Mouse (Mus musculus): Measurements from ENCODE around the gene Bicra. TPM values are rescaled to one million over a fixed set of nuclear protein-coding genes. Genes with fewer than 3 reads are reported as not detected.

Bicra gene
- 10 to 100 TPM; 11.4 to 17.3 TPM for total RNA-seq (2021)

DNA sequence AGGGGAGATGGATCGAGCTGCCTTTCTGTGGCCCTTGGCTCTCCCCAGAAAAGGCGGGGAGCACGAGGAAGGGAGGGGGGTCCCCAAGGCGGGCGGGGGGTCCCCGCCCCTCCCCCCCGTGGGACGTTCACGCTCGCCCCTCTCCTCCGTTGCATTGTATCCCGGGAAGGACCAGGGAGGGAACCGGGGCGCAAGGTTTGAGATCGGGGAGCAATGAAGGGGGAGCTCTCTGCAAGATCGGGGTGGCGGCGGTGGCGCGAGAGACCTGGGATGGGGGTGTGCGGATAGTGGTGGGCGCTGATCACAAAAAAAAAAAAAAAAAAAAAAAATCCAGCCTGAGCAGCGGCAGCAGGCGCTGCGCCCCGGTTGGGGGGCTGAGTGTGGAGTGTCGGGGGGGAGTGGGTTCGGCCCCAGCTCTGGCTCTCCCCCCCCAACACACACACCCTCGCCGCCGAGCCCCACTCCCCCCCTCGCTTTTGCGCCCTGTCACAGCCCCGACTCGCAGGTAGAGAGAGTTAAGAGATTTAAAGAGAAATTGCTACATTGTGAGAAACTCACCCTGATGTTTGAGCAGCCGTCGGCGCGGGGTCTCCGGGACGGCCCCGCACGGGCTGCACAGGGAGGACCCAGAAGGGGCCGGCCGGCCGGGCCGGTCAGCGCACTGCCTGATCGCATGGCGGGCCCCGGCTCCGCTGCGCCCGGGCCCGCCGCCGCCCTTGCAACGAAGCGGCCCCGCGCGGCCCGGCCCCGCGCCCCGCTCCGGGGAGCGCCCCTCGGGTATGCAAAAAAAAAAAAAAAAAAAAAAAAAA is at the start of gene Bicra:
Gene Bicra (minus strand): TSS at position 584 of the 809 bp plus-strand sequence.
- intact Hi-C loops (cut with DNase I) = loop anchor here (5.0 kb wide), 1 partner anchor 45 kb away; no protein-coding TSS in a partner anchor

GRCm38 (mm10) chr7:16094592-16094991 is 46.9 kb upstream of the Bicra start:
- intact Hi-C loops (cut with DNase I) = no loop called here
- no peak for DNase-seq (ENCODE audit: low spot score in 2 of 2)

More for the DNA sequence above, at the start of gene Bicra:
- peak; percentile 74 to 82 for DNase-seq (ENCODE audit: low spot score in 2 of 2)

DNA sequence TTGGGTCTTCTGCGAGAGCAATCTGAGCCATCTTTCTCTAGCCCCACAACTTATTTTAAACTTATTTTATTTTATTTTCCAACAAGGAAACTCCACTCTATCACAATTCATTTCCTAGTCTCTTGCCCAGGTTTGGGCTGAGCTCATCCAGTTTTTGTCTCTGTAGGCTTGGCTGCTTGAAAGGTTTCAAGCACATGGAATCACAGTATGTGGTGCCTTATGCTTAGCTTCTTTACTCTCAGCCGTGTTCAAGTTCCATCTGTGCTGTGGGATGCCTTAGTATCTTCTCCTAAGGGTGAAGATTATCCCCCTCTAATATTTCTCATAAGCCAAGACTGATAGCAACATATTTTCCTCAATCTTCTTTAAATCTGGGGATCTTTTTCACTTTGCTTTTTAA is 39.9 kb upstream of the Bicra start:
- no peak for DNase-seq (ENCODE audit: low spot score in 2 of 2)
- intact Hi-C loops (cut with DNase I) = no loop called here

GRCm38 (mm10) chr7:16083361-16083760 is 35.6 kb upstream of the Bicra start:
- DNase-seq (ENCODE audit: low spot score in 2 of 2) = no peak
- intact Hi-C loops (cut with DNase I) = no loop called here

DNA sequence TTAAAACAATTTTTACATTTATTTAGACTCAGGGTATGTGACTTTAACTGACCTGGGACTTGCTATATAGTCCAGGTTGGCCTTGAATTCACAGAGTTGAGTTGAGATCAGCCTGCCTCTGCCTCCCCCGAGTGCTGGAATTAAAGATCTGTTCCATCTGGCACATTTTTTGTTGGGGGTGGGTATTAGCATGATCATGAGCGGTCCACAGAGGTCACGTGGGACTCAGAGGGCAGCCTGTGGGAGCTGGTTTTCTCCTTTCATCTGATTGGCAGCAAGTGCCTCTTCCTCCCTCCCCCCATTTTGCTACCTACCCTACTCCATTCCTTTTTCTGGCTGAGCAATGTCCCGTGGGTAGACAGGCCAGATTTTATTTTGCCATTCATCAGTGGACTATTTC is 32.9 kb upstream of the Bicra start:
- DNase-seq (ENCODE audit: low spot score in 2 of 2) = no peak
- intact Hi-C loops (cut with DNase I) = no loop called here

DNA sequence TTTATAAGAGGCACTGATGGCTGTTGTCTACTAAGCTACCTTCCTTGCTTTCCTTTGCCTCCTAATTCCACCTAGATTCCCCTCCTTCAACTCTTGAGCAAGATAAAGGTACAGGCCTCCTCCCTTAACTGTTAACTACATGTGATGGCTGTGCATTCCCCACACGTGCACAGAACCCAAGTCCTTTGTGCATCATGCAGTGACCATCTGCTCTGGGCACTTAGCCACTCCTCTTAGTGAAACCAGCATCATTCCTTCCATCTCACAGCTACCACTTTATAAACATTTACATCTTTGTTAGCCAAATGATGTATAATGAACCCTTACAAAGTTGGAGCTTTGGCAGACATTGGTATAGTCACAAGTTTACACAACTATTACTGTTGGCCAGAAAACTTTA is 32.2 kb upstream of the Bicra start:
- DNase-seq (ENCODE audit: low spot score in 2 of 2) = no peak
- intact Hi-C loops (cut with DNase I) = no loop called here

DNA sequence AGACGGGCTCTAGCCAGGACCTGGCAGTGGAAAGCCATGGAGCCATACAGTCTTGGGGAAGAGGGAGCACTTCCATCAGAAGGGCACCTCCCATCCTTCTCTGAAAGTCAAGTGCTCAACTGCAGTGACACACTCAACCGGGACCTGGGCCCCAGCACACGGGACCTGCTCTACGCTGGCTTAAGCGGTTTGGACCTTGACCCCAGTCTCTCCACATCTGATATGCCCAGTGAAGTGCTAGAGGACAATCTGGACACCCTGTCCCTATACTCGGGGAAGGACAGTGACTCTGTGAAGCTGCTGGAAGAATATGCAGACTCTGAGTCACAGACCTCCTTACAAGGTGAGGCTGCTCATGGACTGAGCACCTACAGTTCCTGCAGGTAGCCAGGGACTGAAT is 24.2 kb upstream of the Bicra start:
- no peak for DNase-seq (ENCODE audit: low spot score in 2 of 2)
- intact Hi-C loops (cut with DNase I) = no loop called here

- DNase-seq (ENCODE audit: low spot score in 2 of 2) = no peak
- intact Hi-C loops (cut with DNase I) = no loop called here
These were observed 23.1 kb upstream of the Bicra start for GRCm38 (mm10) chr7:16070846-16071245.

DNA sequence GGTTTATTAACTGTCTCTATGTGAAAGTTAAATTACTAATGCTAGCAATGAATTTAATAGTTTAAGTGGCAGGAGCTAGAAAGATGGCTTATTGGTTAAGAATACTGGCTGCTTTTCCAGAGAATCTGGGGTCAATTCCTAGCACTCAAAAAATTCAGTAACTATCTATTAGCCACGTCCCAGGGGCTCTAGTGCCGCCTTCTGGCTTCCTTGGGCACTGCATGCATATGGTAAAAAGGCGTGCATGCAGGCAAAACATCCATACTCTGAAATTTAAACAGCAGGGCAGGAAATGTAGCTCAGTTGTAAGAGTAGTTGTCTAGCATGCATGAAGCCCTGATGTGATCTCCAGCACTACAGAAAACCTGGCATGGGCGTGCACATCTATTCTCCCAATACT is 15.8 kb upstream of the Bicra start:
- no peak for DNase-seq (ENCODE audit: low spot score in 2 of 2)
- intact Hi-C loops (cut with DNase I) = no loop called here

DNA sequence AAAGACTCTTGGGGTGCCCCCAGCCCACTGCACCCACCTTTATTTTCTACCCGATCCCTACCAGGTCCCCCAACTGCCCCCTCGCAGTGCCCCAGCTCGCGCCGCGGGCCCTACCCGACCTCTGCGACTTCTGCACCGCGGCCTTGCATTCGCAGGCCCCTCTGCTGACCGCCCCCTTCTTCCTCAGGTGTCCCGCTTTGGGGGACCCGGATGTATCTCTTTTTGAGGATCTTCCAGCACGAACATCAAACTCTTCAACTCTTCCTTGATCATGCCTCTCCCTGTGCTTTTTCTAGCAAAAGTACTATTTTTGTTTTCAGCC is 14.3 kb upstream of the Bicra start:
- intact Hi-C loops (cut with DNase I) = no loop called here
- no peak for DNase-seq (ENCODE audit: low spot score in 2 of 2)

- DNase-seq (ENCODE audit: low spot score in 2 of 2) = no peak
- intact Hi-C loops (cut with DNase I) = no loop called here
These were observed 13.7 kb upstream of the Bicra start, which contains the start of gene Zfp541 for GRCm38 (mm10) chr7:16061219-16062098. TSS of gene Zfp541 (plus strand) at chr7:16061814.

GRCm38 (mm10) chr7:16057136-16057534 is 9.4 kb upstream of the Bicra start:
- intact Hi-C loops (cut with DNase I) = no loop called here
- no peak for DNase-seq (ENCODE audit: low spot score in 2 of 2)

DNA sequence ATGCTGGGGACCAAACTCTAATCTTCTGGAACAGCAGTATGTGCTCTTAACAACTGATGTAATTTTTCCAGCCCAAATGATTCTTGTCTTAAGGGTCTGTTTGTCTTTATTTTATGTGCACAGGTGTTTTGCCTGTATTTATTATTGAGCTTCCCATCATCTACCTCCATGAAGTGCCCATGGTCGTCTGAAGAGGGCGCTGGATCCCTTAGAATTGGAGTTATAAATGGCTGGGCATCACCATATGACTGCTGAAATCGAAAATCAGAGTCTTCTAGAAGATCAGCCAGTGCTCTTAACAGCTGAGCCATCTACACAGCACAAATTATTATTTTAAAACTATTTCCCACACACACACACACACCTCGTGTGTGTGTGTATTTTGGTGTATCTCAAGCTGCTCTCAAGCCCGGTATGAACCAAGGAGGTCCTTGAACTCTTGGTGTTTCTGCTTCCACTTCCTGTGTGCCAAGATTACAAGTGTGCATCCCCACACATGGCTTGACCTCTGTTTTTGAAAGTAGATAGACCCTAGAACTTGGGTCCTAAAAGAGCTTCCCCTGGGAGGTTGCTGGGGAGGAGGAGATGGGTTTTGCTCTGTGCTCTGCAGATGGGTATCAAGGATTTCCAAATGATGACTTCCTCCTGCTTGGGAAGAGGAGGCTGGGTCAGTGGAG is 8.9 kb upstream of the Bicra start:
- DNase-seq (ENCODE audit: low spot score in 2 of 2) = peak; percentile 40 to 42
- intact Hi-C loops (cut with DNase I) = no loop called here

- intact Hi-C loops (cut with DNase I) = no loop called here
- no peak for DNase-seq (ENCODE audit: low spot score in 2 of 2)
These were observed 7.9 kb upstream of the Bicra start for GRCm38 (mm10) chr7:16055665-16056064.

DNA sequence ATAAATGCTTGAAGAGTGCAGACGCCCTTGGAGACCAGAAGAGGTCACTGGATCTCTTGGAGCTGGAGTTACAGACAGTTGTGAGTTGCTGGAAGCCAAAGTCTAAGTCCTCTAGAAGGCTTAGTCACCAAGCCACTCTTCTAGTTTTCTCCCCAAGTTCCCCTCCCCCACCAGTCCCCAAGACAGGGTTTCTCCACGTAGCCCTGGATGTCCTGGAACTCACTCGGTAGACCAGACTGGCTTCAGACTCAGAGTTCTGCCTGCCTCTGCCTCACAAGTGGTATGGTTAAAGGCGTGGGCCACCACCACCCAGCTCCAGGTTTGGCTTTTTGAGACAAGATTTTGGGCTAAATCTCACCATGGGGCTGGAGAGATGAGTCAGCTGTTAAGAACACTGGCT is 7.2 kb upstream of the Bicra start:
- intact Hi-C loops (cut with DNase I) = loop anchor here (5.0 kb wide), 1 partner anchor 42 kb away; the partner anchor contains the start of gene Napa
- DNase-seq (ENCODE audit: low spot score in 2 of 2) = no peak

GRCm38 (mm10) chr7:16053105-16053504 is 5.4 kb upstream of the Bicra start:
- no peak for DNase-seq (ENCODE audit: low spot score in 2 of 2)
- intact Hi-C loops (cut with DNase I) = loop anchor here (5.0 kb wide), 1 partner anchor 44 kb away; the partner anchor contains the start of gene Napa

DNA sequence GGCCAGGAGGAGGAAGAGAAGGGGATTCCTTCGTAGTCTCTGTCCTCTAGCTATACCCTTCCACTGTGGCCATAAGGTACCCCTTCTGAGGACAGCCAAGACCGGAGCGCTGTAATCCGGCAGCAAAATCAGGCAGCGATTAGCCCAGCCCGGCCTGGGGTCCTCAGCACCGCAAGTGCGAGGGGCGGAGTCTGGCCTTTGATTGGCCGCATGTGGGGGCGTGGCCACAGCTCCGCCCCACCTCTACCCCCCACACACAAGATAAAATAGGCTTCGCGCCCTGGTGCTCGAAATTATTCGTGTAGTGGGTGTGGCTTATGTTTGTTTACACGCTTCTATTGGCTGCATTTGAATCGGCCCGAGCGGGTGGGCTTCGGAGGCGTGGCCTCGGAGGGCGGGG is 5.0 kb upstream of the Bicra start:
- intact Hi-C loops (cut with DNase I) = loop anchor here (1.0 to 5.0 kb wide), 2 partner anchors 45 to 69 kb away; partner anchors contain the start of gene Napa
- peak; percentile 83 to 87 for DNase-seq (ENCODE audit: low spot score in 2 of 2)

DNA sequence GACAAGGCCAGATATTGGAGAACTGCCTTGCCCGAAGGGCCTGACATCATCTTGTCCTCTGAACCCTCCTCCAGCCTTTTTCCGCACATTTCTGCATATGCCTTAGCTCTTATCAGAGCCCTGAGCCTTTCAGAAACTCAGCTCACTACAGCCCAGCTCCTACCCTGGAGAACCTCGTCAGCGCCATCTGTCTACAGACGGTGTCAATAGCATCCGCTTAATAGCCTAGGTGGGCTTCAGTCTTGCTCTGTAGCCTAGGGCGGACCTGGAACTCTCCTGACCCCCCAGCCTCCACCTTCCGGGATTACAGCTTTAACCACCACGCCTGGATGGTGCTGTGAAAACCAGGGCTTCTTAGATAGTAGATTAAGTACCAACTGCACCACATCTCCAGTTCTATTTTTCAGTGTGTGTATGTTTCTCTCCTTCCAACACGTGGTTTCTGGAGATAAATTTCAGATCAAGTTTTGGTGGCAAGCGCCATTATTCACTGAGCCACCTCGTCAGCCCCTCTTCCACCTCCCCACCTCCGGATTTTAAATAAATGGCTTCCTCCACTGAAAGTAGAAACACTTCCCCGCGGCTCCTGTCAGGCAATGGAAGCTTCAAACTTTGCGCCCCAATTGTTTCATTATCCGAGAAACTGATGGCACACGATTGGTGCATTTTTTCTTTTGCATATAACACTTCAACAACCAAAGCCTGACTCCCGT is 4.3 kb upstream of the Bicra start:
- DNase-seq (ENCODE audit: low spot score in 2 of 2) = peak; percentile 64 to 71
- intact Hi-C loops (cut with DNase I) = loop anchor here (1.0 to 5.0 kb wide), 2 partner anchors 45 to 69 kb away; partner anchors contain the start of gene Napa

DNA sequence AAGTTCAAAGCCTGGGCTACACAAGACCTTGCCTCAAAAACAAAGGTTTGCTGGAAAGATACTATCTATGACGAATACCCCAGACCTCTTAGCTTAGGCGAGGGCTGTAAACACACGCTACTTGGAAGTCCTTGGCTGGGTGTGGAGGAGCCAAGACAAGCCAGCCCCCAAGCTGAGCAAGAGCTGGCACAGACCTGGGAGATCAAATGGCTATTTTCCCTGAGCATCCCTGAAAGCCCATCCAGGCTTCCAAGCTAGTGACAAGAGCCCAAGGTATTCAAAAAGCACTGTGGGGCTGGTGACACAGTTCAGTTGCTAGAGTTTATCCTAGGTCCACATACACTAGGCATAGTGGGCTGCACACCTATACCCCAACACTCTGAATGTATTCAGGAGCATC is 2.9 kb upstream of the Bicra start:
- no peak for DNase-seq (ENCODE audit: low spot score in 2 of 2)
- intact Hi-C loops (cut with DNase I) = loop anchor here (5.0 kb wide), 1 partner anchor 47 kb away; the partner anchor contains the start of gene Napa
